In the genomic region with DNA sequence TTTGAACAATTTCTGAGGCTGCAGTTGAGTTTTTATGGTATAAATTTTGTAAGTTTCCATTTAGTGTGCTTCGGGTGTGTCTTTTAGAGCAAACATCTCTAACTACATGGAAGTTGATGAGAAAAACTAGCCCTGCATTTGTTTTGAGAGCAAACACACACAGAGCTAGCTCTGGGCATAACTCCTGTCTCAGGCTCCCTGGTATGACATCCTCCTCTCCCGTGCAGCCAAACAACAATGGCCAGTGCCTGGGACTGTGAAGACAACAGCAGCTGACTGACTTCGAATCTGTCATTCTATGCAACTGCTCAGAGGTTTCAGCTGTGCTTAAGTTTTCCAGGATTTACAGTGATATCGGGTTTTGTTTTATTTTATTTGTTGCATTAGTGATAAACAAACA, we compare ENCODE assay signal across 26 mouse cellular contexts.
A peak's percentile ranks its signal among the peaks of the same experiment; 100 is the strongest.
DNase-seq lines count a peak whose midpoint lies in the region; ATAC-seq and TF ChIP-seq lines count a peak whose summit lies in the region.
"Had no signal": no experiment of that assay in that cellular context is flagged by ENCODE, and none has a peak within 500 bp of the region (broad histone marks: within the 10 kb centered on the region; RNA-seq: fewer than 3 reads in every experiment).

No protein-coding gene starts in this region.

- H3K9ac ChIP-seq in forebrain, embryonic 15.5 days (replicated peaks), result no peak overlapping the region
- no peak overlapping the region for H3K9ac ChIP-seq in kidney, postnatal 0 days (ENCODE audit: low read depth, low read length)
- H3K9ac ChIP-seq in midbrain, embryonic 16.5 days (ENCODE audit: low read depth, low read length), result no peak overlapping the region
- H3K9ac ChIP-seq in midbrain, embryonic 15.5 days, result no peak overlapping the region
- H3K9ac ChIP-seq: embryonic facial prominence, embryonic 13.5 days; forebrain, embryonic 13.5 days; intestine, embryonic 15.5 days; liver, embryonic 13.5 days; lung, embryonic 14.5 days had no signal

- DNase-seq in forebrain, embryonic 10.5 days (ENCODE audit: extremely low spot score, low spot score), result peak; percentile 10
- peak; percentile 60 for DNase-seq in kidney, postnatal 0 days (ENCODE audit: low spot score)
- DNase-seq in kidney, adult 2 months, result no peak
- peak; percentile 17 for DNase-seq in embryo, embryonic 9.5 days (ENCODE audit: extremely low spot score)
- DNase-seq in cerebellum, postnatal 36 days, result no peak
- DNase-seq: adrenal gland, postnatal 10 days; cerebellum, adult 9-10 months; gastrocnemius, adult 2 months; heart, postnatal 10 days; layer of hippocampus, adult 9-11 months; liver, embryonic 13.5 days; lung, embryonic 14.5 days; thymus, adult 18-20 months; thymus, postnatal 36 days had no signal

- ATAC-seq in forebrain, embryonic 15.5 days (replicated peaks), result no peak
- ATAC-seq in kidney, postnatal 0 days (replicated peaks; ENCODE audit: low FRiP score, low read depth), result 0 out of 2 replicates have a peak, but pooled peaks have one; percentile 17
- ATAC-seq in midbrain, embryonic 16.5 days, result no peak
- no peak for ATAC-seq in midbrain, embryonic 15.5 days (replicated peaks)
- ATAC-seq: activated CD4-positive, CD25-positive, alpha-beta regulatory T cell, adult 4 months; forebrain, embryonic 13.5 days; hindbrain, embryonic 16.5 days had no signal

- no peak overlapping the region for H3K4me3 ChIP-seq in forebrain, embryonic 10.5 days
- H3K4me3 ChIP-seq in forebrain, embryonic 15.5 days, result no peak overlapping the region
- no peak overlapping the region for H3K4me3 ChIP-seq in kidney, postnatal 0 days (replicated peaks; ENCODE audit: low read depth, low read length)
- H3K4me3 ChIP-seq in kidney, adult 2 months (ENCODE audit: insufficient read depth, low read depth, low read length), result no peak overlapping the region
- H3K4me3 ChIP-seq in midbrain, embryonic 16.5 days (ENCODE audit: low read depth, low read length), result no peak overlapping the region
- no peak overlapping the region for H3K4me3 ChIP-seq in midbrain, embryonic 15.5 days
- H3K4me3 ChIP-seq: embryonic facial prominence, embryonic 13.5 days; erythroblast, embryonic 14.5 days; forebrain, embryonic 13.5 days; gastrocnemius, adult 2 months; hindbrain, embryonic 10.5 days; intestine, embryonic 15.5 days; liver, embryonic 13.5 days; megakaryocyte, embryonic 14.5 days had no signal

- WGBS in forebrain, embryonic 10.5 days, result 55% methylated on average over 4 of the region's 4 CpGs
- WGBS in forebrain, embryonic 15.5 days, result 50% methylated on average over 4 of the region's 4 CpGs
- WGBS in kidney, postnatal 0 days, result 29% methylated on average over 4 of the region's 4 CpGs
- 44% methylated on average over 4 of the region's 4 CpGs for WGBS in kidney, adult 2 months
- WGBS in midbrain, embryonic 16.5 days, result 41% methylated on average over 4 of the region's 4 CpGs
- 45% methylated on average over 4 of the region's 4 CpGs for WGBS in midbrain, embryonic 15.5 days

- H3K36me3 ChIP-seq in forebrain, embryonic 10.5 days (replicated peaks), result no peaks in the 10 kb centered on the region
- no peaks in the 10 kb centered on the region for H3K36me3 ChIP-seq in forebrain, embryonic 15.5 days
- no peaks in the 10 kb centered on the region for H3K36me3 ChIP-seq in kidney, postnatal 0 days (ENCODE audit: insufficient read depth, low read length)
- no peaks in the 10 kb centered on the region for H3K36me3 ChIP-seq in kidney, adult 2 months (ENCODE audit: control insufficient read depth, insufficient read depth, low read length)
- no peaks in the 10 kb centered on the region for H3K36me3 ChIP-seq in midbrain, embryonic 16.5 days (ENCODE audit: control insufficient read depth, insufficient read depth, low read length)
- H3K36me3 ChIP-seq in midbrain, embryonic 15.5 days (replicated peaks), result no peaks in the 10 kb centered on the region
- H3K36me3 ChIP-seq: embryonic facial prominence, embryonic 13.5 days; hindbrain, embryonic 10.5 days; intestine, embryonic 15.5 days; liver, embryonic 13.5 days had no signal

- no peak overlapping the region for H3K27ac ChIP-seq in forebrain, embryonic 10.5 days
- H3K27ac ChIP-seq in forebrain, embryonic 15.5 days (replicated peaks), result no peak overlapping the region
- H3K27ac ChIP-seq in kidney, postnatal 0 days, result no peak overlapping the region
- no peak overlapping the region for H3K27ac ChIP-seq in kidney, adult 2 months (ENCODE audit: insufficient read depth, low read depth, low read length)
- H3K27ac ChIP-seq in midbrain, embryonic 16.5 days (ENCODE audit: low read length), result peak overlapping the region; percentile 13; the same call in 1 of the 2 replicates
- no peak overlapping the region for H3K27ac ChIP-seq in midbrain, embryonic 15.5 days
- H3K27ac ChIP-seq: embryonic facial prominence, embryonic 13.5 days; forebrain, embryonic 13.5 days; gastrocnemius, adult 2 months; hindbrain, embryonic 10.5 days; intestine, embryonic 15.5 days; liver, embryonic 13.5 days had no signal

- no peaks in the 10 kb centered on the region for H3K9me3 ChIP-seq in forebrain, embryonic 10.5 days
- H3K9me3 ChIP-seq in forebrain, embryonic 15.5 days, result no peaks in the 10 kb centered on the region
- H3K9me3 ChIP-seq in kidney, postnatal 0 days (replicated peaks; ENCODE audit: low read length), result no peaks in the 10 kb centered on the region
- H3K9me3 ChIP-seq in midbrain, embryonic 16.5 days (replicated peaks; ENCODE audit: control insufficient read depth, low read length, poor library complexity, severe bottlenecking), result no peaks in the 10 kb centered on the region
- no peaks in the 10 kb centered on the region for H3K9me3 ChIP-seq in midbrain, embryonic 15.5 days
- H3K9me3 ChIP-seq: embryonic facial prominence, embryonic 13.5 days; forebrain, embryonic 13.5 days; hindbrain, embryonic 10.5 days; intestine, embryonic 15.5 days; liver, embryonic 13.5 days; megakaryocyte, embryonic 14.5 days had no signal

- H3K4me1 ChIP-seq in forebrain, embryonic 10.5 days, result peaks cover 10% of the 10 kb centered on the region
- H3K4me1 ChIP-seq in forebrain, embryonic 15.5 days, result peaks cover 22% of the 10 kb centered on the region
- H3K4me1 ChIP-seq in kidney, postnatal 0 days (replicated peaks; ENCODE audit: insufficient read depth, low read length), result no peaks in the 10 kb centered on the region; the same call in 1 of the 2 replicates
- H3K4me1 ChIP-seq in kidney, adult 2 months (ENCODE audit: control insufficient read depth, insufficient read depth, low read length), result 0 out of 2 replicates have a peak, but pooled peaks cover 3% of the 10 kb centered on the region
- H3K4me1 ChIP-seq in midbrain, embryonic 16.5 days (ENCODE audit: control insufficient read depth, insufficient read depth, low read length), result peaks cover 24% of the 10 kb centered on the region
- peaks cover 37% of the 10 kb centered on the region for H3K4me1 ChIP-seq in midbrain, embryonic 15.5 days
- H3K4me1 ChIP-seq: intestine, embryonic 15.5 days had no signal

- no peak overlapping the region for H3K4me2 ChIP-seq in forebrain, embryonic 15.5 days (replicated peaks)
- no peak overlapping the region for H3K4me2 ChIP-seq in kidney, postnatal 0 days (ENCODE audit: low read length)
- H3K4me2 ChIP-seq in midbrain, embryonic 16.5 days (ENCODE audit: low read length), result no peak overlapping the region
- H3K4me2 ChIP-seq in midbrain, embryonic 15.5 days, result no peak overlapping the region
- H3K4me2 ChIP-seq: embryonic facial prominence, embryonic 13.5 days; forebrain, embryonic 13.5 days; heart, embryonic 11.5 days; intestine, embryonic 15.5 days; liver, embryonic 13.5 days; lung, embryonic 14.5 days had no signal

- H3K27me3 ChIP-seq in forebrain, embryonic 10.5 days (ENCODE audit: poor library complexity, severe bottlenecking), result no peaks in the 10 kb centered on the region
- H3K27me3 ChIP-seq in forebrain, embryonic 15.5 days, result no peaks in the 10 kb centered on the region
- no peaks in the 10 kb centered on the region for H3K27me3 ChIP-seq in kidney, postnatal 0 days (ENCODE audit: insufficient read depth, low read length)
- no peaks in the 10 kb centered on the region for H3K27me3 ChIP-seq in kidney, adult 2 months (replicated peaks; ENCODE audit: control insufficient read depth, insufficient read depth, low read length)
- no peaks in the 10 kb centered on the region for H3K27me3 ChIP-seq in midbrain, embryonic 16.5 days (ENCODE audit: control insufficient read depth, insufficient read depth, low read depth, low read length)
- H3K27me3 ChIP-seq in midbrain, embryonic 15.5 days (replicated peaks), result no peaks in the 10 kb centered on the region
- H3K27me3 ChIP-seq: embryonic facial prominence, embryonic 13.5 days; forebrain, embryonic 13.5 days; intestine, embryonic 15.5 days; liver, embryonic 13.5 days; megakaryocyte, embryonic 14.5 days had no signal

- TF ChIP-seq POLR2A in kidney, adult 2 months (IDR thresholded peaks at IDR 0.05; ENCODE audit: low read depth, low read length), result no peak

- no peak for TF ChIP-seq CTCF in kidney, postnatal 0 days (IDR thresholded peaks at IDR 0.05; ENCODE audit: low read depth)
- TF ChIP-seq CTCF in kidney, adult 2 months (conservative IDR thresholded peaks at IDR 0.05; ENCODE audit: insufficient read depth, insufficient read length, low read depth, low read length), result no peak

Comparison
In these comparisons a context has a peak if more than half of its experiments do, and no peak if none do; other contexts are left out.
1. DNase-seq: peak in forebrain, embryonic 10.5 days (single experiment), kidney, postnatal 0 days (single experiment) and embryo, embryonic 9.5 days (single experiment); none in kidney, adult 2 months (single experiment) and cerebellum, postnatal 36 days (0 of 2).